Mouse (Mus musculus) embryonic facial prominence, embryonic 15.5 days (tissue): ENCODE measurements at regions not wholly inside any gene's neighbourhood (a gene's known extent, or its start where the extent isn't known, plus 50 kb on each side); places are given as distances from the start of the nearest gene placed in this dataset.

Experiments used
- ATAC-seq: fragments of 200-750 bp; cut with Nextera tagmentation; 2 replicates; pipeline ENCODE4 v1.8.0; 2017; ENCODE audit warnings: low read depth, moderate TSS enrichment; ENCODE audit not compliant: insufficient number of reproducible peaks, low FRiP score, low TSS enrichment
- H3K27ac ChIP-seq: fragments of 300-500 bp; sonication (generic); replicated peaks from 2 replicates; pipeline ENCODE4 v1.5.1; 2015; ENCODE audit warnings: mild to moderate bottlenecking, inconsistent platforms
- H3K27me3 ChIP-seq: fragments of 300-500 bp; sonication (generic); 2 replicates; pipeline ENCODE4 v1.6.1; 2015; ENCODE audit warnings: inconsistent platforms
- H3K36me3 ChIP-seq: fragments of 300-500 bp; sonication (generic); 2 replicates; pipeline ENCODE4 v1.6.1; 2015; ENCODE audit warnings: mild to moderate bottlenecking, inconsistent platforms
- H3K4me1 ChIP-seq: fragments of 300-500 bp; sonication (generic); 2 replicates; pipeline ENCODE4 v1.6.1; 2015; ENCODE audit warnings: inconsistent platforms
- H3K4me2 ChIP-seq: fragments of 300-500 bp; sonication (generic); replicated peaks from 2 replicates; pipeline ENCODE4 v1.6.1; 2015; ENCODE audit warnings: mild to moderate bottlenecking, inconsistent platforms
- H3K4me3 ChIP-seq: fragments of 300-500 bp; sonication (generic); replicated peaks from 2 replicates; pipeline ENCODE4 v1.5.1; 2015; ENCODE audit warnings: mild to moderate bottlenecking, inconsistent platforms
- H3K9ac ChIP-seq: fragments of 300-500 bp; sonication (generic); 2 replicates; pipeline ENCODE4 v1.6.1; 2015; ENCODE audit warnings: inconsistent platforms
- H3K9me3 ChIP-seq: fragments of 300-500 bp; sonication (generic); replicated peaks from 2 replicates; pipeline ENCODE4 v1.6.1; 2016; ENCODE audit warnings: inconsistent platforms
- WGBS: fragments of 180-500 bp; shearing (Covaris S2); methylation state at CpG from one replicate; pipeline ENCODE4 v1.1.7; 2015; 5-methylcytosine and 5-hydroxymethylcytosine counted together

DNA sequence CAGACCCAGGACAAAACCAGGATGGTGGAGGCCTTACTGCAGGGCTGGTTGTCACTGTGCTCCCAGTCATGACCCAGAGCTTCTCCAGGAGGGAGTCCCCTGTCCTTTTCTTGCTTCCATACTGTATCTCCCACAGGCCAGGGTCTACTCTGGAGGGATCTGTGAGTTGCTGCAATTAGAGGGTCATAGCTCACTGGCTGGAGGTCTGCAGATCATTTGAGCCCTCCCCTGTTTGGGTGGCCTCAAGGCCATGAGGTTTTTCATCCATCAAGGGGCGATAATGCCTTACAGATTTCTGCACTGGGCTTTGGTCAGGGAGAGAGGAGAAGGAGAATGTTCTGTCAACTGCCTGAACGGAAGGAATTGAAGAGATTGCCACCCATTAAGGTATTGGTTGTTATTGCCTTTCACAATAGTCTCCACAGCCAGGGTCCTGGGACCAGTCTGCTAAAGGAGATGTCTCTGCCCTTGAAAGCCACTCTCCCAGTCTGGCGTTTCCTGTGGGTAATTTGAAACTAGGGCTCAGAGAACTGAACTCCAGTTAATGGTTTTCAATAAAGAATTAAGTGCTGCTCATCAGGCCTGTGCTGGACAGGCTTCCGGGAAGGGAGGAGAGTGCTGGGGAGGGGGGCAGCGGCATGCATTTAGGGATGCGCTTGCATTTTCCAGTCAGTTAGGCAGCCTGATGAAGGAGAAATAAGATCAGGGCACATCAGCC lies 147.4 kb downstream of the Dmrta2 start:
- Histone ChIP-seq H3K9ac (no peak overlapping the region), H3K9me3 (no peaks in the 10 kb centered on the region), H3K4me3 (no peak overlapping the region), H3K27ac (no peak overlapping the region), H3K4me1 (no peaks in the 10 kb centered on the region), H3K4me2 (no peak overlapping the region), H3K36me3 (no peaks in the 10 kb centered on the region), H3K27me3 (no peaks in the 10 kb centered on the region)
- WGBS = 19% methylated on average over 6 of the region's 6 CpGs
- ATAC-seq = no peak

- Histone ChIP-seq H3K9ac (no peak overlapping the region), H3K4me1 (no peaks in the 10 kb centered on the region), H3K4me3 (no peak overlapping the region), H3K27me3 (no peaks in the 10 kb centered on the region), H3K27ac (no peak overlapping the region), H3K36me3 (no peaks in the 10 kb centered on the region), H3K4me2 (no peak overlapping the region), H3K9me3 (no peaks in the 10 kb centered on the region)
- 49% methylated on average over 3 of the region's 3 CpGs for WGBS
- ATAC-seq = no peak
Measured at GRCm38 (mm10) chr4:110127941-110128520, 150.2 kb downstream of the Dmrta2 start.

DNA sequence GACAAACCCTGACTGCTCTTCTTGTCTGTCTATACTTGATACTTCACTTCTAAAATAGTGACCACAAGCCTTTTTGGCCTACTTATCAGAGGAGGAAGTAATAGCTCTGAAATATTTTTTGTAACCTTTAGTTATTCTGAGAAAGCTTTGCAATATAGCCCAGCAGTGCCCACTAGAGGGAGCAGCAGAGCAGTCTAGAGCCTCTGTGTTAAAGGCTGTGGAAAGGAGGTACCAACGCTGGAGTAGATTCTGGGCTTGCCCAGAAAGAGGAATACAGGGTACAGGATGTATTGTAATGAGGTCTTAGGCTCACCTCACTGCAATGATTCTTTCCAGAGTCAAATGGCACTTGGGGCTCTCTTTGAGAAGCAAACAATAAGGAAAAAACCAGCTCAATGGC lies 151.1 kb downstream of the Dmrta2 start:
- no peak for ATAC-seq
- H3K4me3 ChIP-seq = no peak overlapping the region
- WGBS = 7% methylated on average over 1 of the region's 1 CpGs

GRCm38 (mm10) chr4:110129518-110129917 lies 151.7 kb downstream of the Dmrta2 start:
- Histone ChIP-seq H3K36me3 (no peaks in the 10 kb centered on the region), H3K4me2 (no peak overlapping the region), H3K4me3 (no peak overlapping the region), H3K27ac (no peak overlapping the region), H3K4me1 (peaks cover 12% of the 10 kb centered on the region), H3K9me3 (no peaks in the 10 kb centered on the region), H3K27me3 (no peaks in the 10 kb centered on the region), H3K9ac (no peak overlapping the region)
- ATAC-seq = peak; percentile 65; the same call in 1 of the 2 replicates
- 24% methylated on average over 3 of the region's 3 CpGs for WGBS

More for the DNA sequence above, 151.1 kb downstream of the Dmrta2 start:
- Histone ChIP-seq H3K9ac (no peak overlapping the region), H3K27ac (no peak overlapping the region), H3K4me2 (no peak overlapping the region), H3K27me3 (no peaks in the 10 kb centered on the region), H3K36me3 (no peaks in the 10 kb centered on the region), H3K4me1 (peaks cover 6% of the 10 kb centered on the region), H3K9me3 (no peaks in the 10 kb centered on the region)

DNA sequence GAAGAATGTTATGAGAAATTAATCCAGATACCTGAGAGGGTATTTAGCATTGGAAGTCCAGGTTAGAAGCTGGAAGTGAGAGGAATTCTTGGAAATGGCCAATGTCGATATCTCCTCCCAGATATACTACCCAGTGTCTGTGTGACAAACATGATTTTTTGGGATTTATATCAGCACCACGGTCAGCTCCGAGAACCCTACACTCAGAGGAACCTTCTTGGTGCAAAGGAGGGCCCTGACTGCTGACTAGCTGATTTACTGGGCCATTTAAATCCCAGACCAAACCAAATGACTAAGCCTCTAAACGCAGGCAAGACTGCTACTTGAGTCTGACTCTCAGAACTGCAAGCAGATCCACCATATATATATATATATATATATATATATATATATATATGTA lies 154.2 kb downstream of the Dmrta2 start:
- no peak overlapping the region for H3K9ac ChIP-seq
- ATAC-seq = no peak
- peaks cover 13% of the 10 kb centered on the region for H3K4me1 ChIP-seq
- no peak overlapping the region for H3K4me3 ChIP-seq
- H3K36me3 ChIP-seq = no peaks in the 10 kb centered on the region
- no peaks in the 10 kb centered on the region for H3K27me3 ChIP-seq
- no peak overlapping the region for H3K4me2 ChIP-seq
- WGBS = 40% methylated on average over 4 of the region's 4 CpGs
- no peaks in the 10 kb centered on the region for H3K9me3 ChIP-seq
- H3K27ac ChIP-seq = no peak overlapping the region

GRCm38 (mm10) chr4:110134036-110134435 lies 156.2 kb downstream of the Dmrta2 start:
- Histone ChIP-seq H3K4me3 (no peak overlapping the region), H3K4me2 (no peak overlapping the region), H3K9ac (no peak overlapping the region), H3K36me3 (no peaks in the 10 kb centered on the region), H3K4me1 (peaks cover 13% of the 10 kb centered on the region), H3K9me3 (no peaks in the 10 kb centered on the region), H3K27ac (no peak overlapping the region; the same call in 1 of the 2 replicates), H3K27me3 (no peaks in the 10 kb centered on the region)
- 10% methylated on average over 7 of the region's 7 CpGs for WGBS
- ATAC-seq = no peak

DNA sequence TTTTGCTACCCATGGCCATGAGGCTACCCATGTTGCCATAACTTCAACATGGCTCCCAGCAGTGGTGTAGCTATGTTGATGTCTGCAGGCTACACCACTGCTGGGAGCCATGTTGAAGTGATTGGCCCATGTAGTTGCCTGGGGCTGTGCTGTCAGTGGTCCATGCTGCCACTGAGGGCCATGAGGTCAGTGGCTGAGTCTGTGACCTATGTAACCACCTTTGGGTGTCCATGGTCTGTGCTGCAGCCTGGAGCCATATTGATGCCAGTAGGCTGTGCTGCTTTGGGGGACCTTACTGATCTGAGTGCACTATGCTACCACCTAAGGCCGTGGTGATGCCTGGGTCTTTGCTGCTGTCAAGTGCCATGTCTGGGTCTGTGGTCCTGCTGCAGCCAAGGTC lies 167.4 kb downstream of the Dmrta2 start:
- H3K4me2 ChIP-seq = no peak overlapping the region
- WGBS = 92% methylated on average over 1 of the region's 1 CpGs
- no peaks in the 10 kb centered on the region for H3K9me3 ChIP-seq
- H3K27me3 ChIP-seq = no peaks in the 10 kb centered on the region
- H3K9ac ChIP-seq = no peak overlapping the region
- ATAC-seq = no peak
- no peaks in the 10 kb centered on the region for H3K4me1 ChIP-seq
- H3K4me3 ChIP-seq = no peak overlapping the region
- no peak overlapping the region for H3K27ac ChIP-seq
- no peaks in the 10 kb centered on the region for H3K36me3 ChIP-seq

DNA sequence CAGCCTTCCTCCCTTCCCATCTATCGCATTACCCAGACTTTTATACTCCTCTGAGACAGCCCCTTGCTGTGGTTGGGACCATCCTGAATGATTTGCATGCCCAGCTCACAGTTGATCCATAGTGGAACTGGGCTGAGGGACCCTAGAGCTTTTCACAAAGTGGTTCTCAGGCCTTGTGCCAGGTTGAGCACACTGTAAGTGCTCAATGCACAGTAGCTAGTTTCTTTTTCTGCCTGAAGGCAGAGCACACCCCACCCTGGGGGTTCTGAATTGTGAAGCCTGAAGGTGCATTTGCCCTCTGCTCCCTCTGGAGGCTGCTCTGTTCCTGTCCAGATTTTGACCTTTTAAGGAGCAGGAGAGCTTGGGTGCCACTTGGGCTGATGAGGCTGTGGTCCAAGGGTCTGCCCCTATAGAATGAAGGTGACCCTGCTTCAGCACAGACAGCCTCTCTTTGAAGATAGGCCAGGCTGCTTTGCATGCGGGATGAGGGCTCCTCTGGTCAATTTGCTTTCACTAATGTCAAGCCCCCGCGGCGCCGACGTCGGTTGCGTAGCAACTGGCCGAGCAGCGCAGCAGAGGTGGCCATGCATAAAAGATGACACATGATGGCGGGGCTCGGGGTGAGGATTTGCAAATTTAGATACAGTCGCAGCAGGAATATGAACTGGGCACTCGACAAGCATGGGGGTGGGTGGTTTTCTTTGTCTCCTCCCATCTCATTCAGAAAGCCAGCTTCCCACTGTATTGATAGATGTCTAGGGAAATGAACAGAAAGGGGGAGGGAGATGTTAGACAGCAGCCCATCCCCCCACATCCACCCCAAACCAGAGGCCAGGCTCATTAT lies 174.5 kb downstream of the Dmrta2 start:
- ATAC-seq = no peak
- Histone ChIP-seq H3K27me3 (no peaks in the 10 kb centered on the region), H3K36me3 (no peaks in the 10 kb centered on the region), H3K4me1 (0 out of 2 replicates have a peak, but pooled peaks cover 3% of the 10 kb centered on the region), H3K27ac (no peak overlapping the region), H3K9me3 (no peaks in the 10 kb centered on the region), H3K9ac (no peak overlapping the region), H3K4me3 (no peak overlapping the region), H3K4me2 (no peak overlapping the region)
- WGBS = 33% methylated on average over 15 of the region's 15 CpGs
